Mouse (Mus musculus): ENCODE measurements at regions not wholly inside any gene's neighbourhood (a gene's known extent, or its start where the extent isn't known, plus 50 kb on each side); places are given as distances from the start of the nearest gene placed in this dataset.

GRCm38 (mm10) chr12:107222106-107222505, 266.3 kb upstream of the 3110018I06Rik start:
- Histone ChIP-seq H3K36me3 (replicated peaks) (no peaks in the 10 kb centered on the region), H3K4me1 (0 out of 2 replicates have a peak, but pooled peaks cover 3% of the 10 kb centered on the region), H3K27me3 (ENCODE audit: poor library complexity, severe bottlenecking) (no peaks in the 10 kb centered on the region), H3K9me3 (0 out of 2 replicates have a peak, but pooled peaks cover 2% of the 10 kb centered on the region), H3K4me3 (no peak overlapping the region), H3K27ac (no peak overlapping the region)
- 89% methylated on average over 7 of the region's 7 CpGs for WGBS
- DNase-seq (ENCODE audit: extremely low spot score, low spot score), result no peak

- H3K27ac ChIP-seq, result no peak overlapping the region
- H3K4me1 ChIP-seq, result no peaks in the 10 kb centered on the region
- WGBS, result 82% methylated on average over 3 of the region's 3 CpGs
- no peak for DNase-seq (ENCODE audit: extremely low spot score, low spot score)
- H3K36me3 ChIP-seq (replicated peaks), result no peaks in the 10 kb centered on the region
- H3K4me3 ChIP-seq, result no peak overlapping the region
- H3K27me3 ChIP-seq (ENCODE audit: poor library complexity, severe bottlenecking), result no peaks in the 10 kb centered on the region
- 0 out of 2 replicates have a peak, but pooled peaks cover 4% of the 10 kb centered on the region for H3K9me3 ChIP-seq
These were observed 258.3 kb upstream of the 3110018I06Rik start for GRCm38 (mm10) chr12:107230097-107230496.

- WGBS, result 48% methylated on average over 1 of the region's 1 CpGs
- H3K4me1 ChIP-seq, result no peaks in the 10 kb centered on the region
- no peaks in the 10 kb centered on the region for H3K27me3 ChIP-seq (ENCODE audit: poor library complexity, severe bottlenecking)
- DNase-seq (ENCODE audit: extremely low spot score, low spot score), result no peak
- H3K9me3 ChIP-seq, result 0 out of 2 replicates have a peak, but pooled peaks cover 4% of the 10 kb centered on the region
- no peak overlapping the region for H3K27ac ChIP-seq
- no peaks in the 10 kb centered on the region for H3K36me3 ChIP-seq (replicated peaks)
- H3K4me3 ChIP-seq, result no peak overlapping the region
These were observed 256.8 kb upstream of the 3110018I06Rik start for GRCm38 (mm10) chr12:107231629-107232028.

GRCm38 (mm10) chr12:107250747-107251470, 237.5 kb upstream of the 3110018I06Rik start:
- peaks cover 23% of the 10 kb centered on the region for H3K4me1 ChIP-seq
- WGBS, result 92% methylated on average over 9 of the region's 9 CpGs
- no peak overlapping the region for H3K27ac ChIP-seq
- no peaks in the 10 kb centered on the region for H3K27me3 ChIP-seq (ENCODE audit: poor library complexity, severe bottlenecking)
- no peaks in the 10 kb centered on the region for H3K36me3 ChIP-seq (replicated peaks)
- no peak for DNase-seq (ENCODE audit: extremely low spot score, low spot score)
- H3K9me3 ChIP-seq, result no peaks in the 10 kb centered on the region
- H3K4me3 ChIP-seq, result no peak overlapping the region

- Histone ChIP-seq H3K9me3 (no peaks in the 10 kb centered on the region), H3K27ac (no peak overlapping the region), H3K36me3 (replicated peaks) (no peaks in the 10 kb centered on the region), H3K4me1 (peaks cover 23% of the 10 kb centered on the region), H3K27me3 (ENCODE audit: poor library complexity, severe bottlenecking) (no peaks in the 10 kb centered on the region), H3K4me3 (no peak overlapping the region)
- DNase-seq (ENCODE audit: extremely low spot score, low spot score), result no peak
- 76% methylated on average over 15 of the region's 15 CpGs for WGBS
These were observed 236.5 kb upstream of the 3110018I06Rik start for GRCm38 (mm10) chr12:107251981-107252380.

- Histone ChIP-seq H3K27ac (no peak overlapping the region), H3K4me1 (no peaks in the 10 kb centered on the region), H3K36me3 (replicated peaks) (no peaks in the 10 kb centered on the region), H3K4me3 (no peak overlapping the region), H3K27me3 (ENCODE audit: poor library complexity, severe bottlenecking) (no peaks in the 10 kb centered on the region), H3K9me3 (no peaks in the 10 kb centered on the region)
- DNase-seq (ENCODE audit: extremely low spot score, low spot score), result no peak
- 94% methylated on average over 5 of the region's 5 CpGs for WGBS
These were observed 226.4 kb upstream of the 3110018I06Rik start for GRCm38 (mm10) chr12:107262076-107262475.

- WGBS, result 96% methylated on average over 4 of the region's 4 CpGs
- no peak for DNase-seq (ENCODE audit: extremely low spot score, low spot score)
- no peaks in the 10 kb centered on the region for H3K27me3 ChIP-seq (ENCODE audit: poor library complexity, severe bottlenecking)
- no peak overlapping the region for H3K27ac ChIP-seq
- no peak overlapping the region for H3K4me3 ChIP-seq
- H3K9me3 ChIP-seq, result no peaks in the 10 kb centered on the region
- no peaks in the 10 kb centered on the region for H3K4me1 ChIP-seq
- H3K36me3 ChIP-seq (replicated peaks), result no peaks in the 10 kb centered on the region
These were observed 225.9 kb upstream of the 3110018I06Rik start for GRCm38 (mm10) chr12:107262516-107262915.

- 83% methylated on average over 2 of the region's 2 CpGs for WGBS
- no peak overlapping the region for H3K4me3 ChIP-seq
- H3K9me3 ChIP-seq, result 0 out of 2 replicates have a peak, but pooled peaks cover 3% of the 10 kb centered on the region
- DNase-seq (ENCODE audit: extremely low spot score, low spot score), result no peak
- H3K4me1 ChIP-seq, result peaks cover 11% of the 10 kb centered on the region; the same call in 1 of the 2 replicates
- H3K27me3 ChIP-seq (ENCODE audit: poor library complexity, severe bottlenecking), result no peaks in the 10 kb centered on the region
- no peak overlapping the region for H3K27ac ChIP-seq
- no peaks in the 10 kb centered on the region for H3K36me3 ChIP-seq (replicated peaks)
These were observed 221.7 kb upstream of the 3110018I06Rik start for GRCm38 (mm10) chr12:107266696-107267095.

- DNase-seq (ENCODE audit: extremely low spot score, low spot score), result no peak
- H3K4me3 ChIP-seq, result no peak overlapping the region
- 89% methylated on average over 9 of the region's 9 CpGs for WGBS
- H3K36me3 ChIP-seq (replicated peaks), result no peaks in the 10 kb centered on the region
- no peaks in the 10 kb centered on the region for H3K27me3 ChIP-seq (ENCODE audit: poor library complexity, severe bottlenecking)
- H3K9me3 ChIP-seq, result no peaks in the 10 kb centered on the region
- no peak overlapping the region for H3K27ac ChIP-seq
- H3K4me1 ChIP-seq, result peaks cover 14% of the 10 kb centered on the region
These were observed 202.8 kb upstream of the 3110018I06Rik start for GRCm38 (mm10) chr12:107285622-107286021.

- peaks cover 10% of the 10 kb centered on the region for H3K4me1 ChIP-seq
- no peaks in the 10 kb centered on the region for H3K36me3 ChIP-seq (replicated peaks)
- no peaks in the 10 kb centered on the region for H3K9me3 ChIP-seq
- WGBS, result 89% methylated on average over 5 of the region's 5 CpGs
- H3K27me3 ChIP-seq (ENCODE audit: poor library complexity, severe bottlenecking), result no peaks in the 10 kb centered on the region
- DNase-seq (ENCODE audit: extremely low spot score, low spot score), result no peak
- no peak overlapping the region for H3K27ac ChIP-seq
- no peak overlapping the region for H3K4me3 ChIP-seq
These were observed 197.1 kb upstream of the 3110018I06Rik start for GRCm38 (mm10) chr12:107291377-107291776.

- Histone ChIP-seq H3K27me3 (ENCODE audit: poor library complexity, severe bottlenecking) (no peaks in the 10 kb centered on the region), H3K27ac (no peak overlapping the region), H3K9me3 (no peaks in the 10 kb centered on the region), H3K4me1 (peaks cover 3% of the 10 kb centered on the region; the same call in 1 of the 2 replicates), H3K4me3 (no peak overlapping the region), H3K36me3 (replicated peaks) (no peaks in the 10 kb centered on the region)
- WGBS, result 65% methylated on average over 15 of the region's 15 CpGs
- no peak for DNase-seq (ENCODE audit: extremely low spot score, low spot score)
These were observed 181.2 kb upstream of the 3110018I06Rik start for GRCm38 (mm10) chr12:107307094-107307740.

- H3K4me1 ChIP-seq, result no peaks in the 10 kb centered on the region
- H3K27me3 ChIP-seq (ENCODE audit: poor library complexity, severe bottlenecking), result no peaks in the 10 kb centered on the region
- H3K4me3 ChIP-seq, result no peak overlapping the region
- H3K36me3 ChIP-seq (replicated peaks), result no peaks in the 10 kb centered on the region
- H3K9me3 ChIP-seq, result no peaks in the 10 kb centered on the region
- H3K27ac ChIP-seq, result no peak overlapping the region
- DNase-seq (ENCODE audit: extremely low spot score, low spot score), result no peak
- 99% methylated on average over 4 of the region's 4 CpGs for WGBS
These were observed 173.0 kb upstream of the 3110018I06Rik start for GRCm38 (mm10) chr12:107315446-107315845.

- Histone ChIP-seq H3K27me3 (ENCODE audit: poor library complexity, severe bottlenecking) (no peaks in the 10 kb centered on the region), H3K4me1 (no peaks in the 10 kb centered on the region), H3K9me3 (no peaks in the 10 kb centered on the region), H3K27ac (no peak overlapping the region), H3K4me3 (no peak overlapping the region), H3K36me3 (replicated peaks) (no peaks in the 10 kb centered on the region)
- DNase-seq (ENCODE audit: extremely low spot score, low spot score), result no peak
- 76% methylated on average over 7 of the region's 7 CpGs for WGBS
These were observed 165.6 kb upstream of the 3110018I06Rik start for GRCm38 (mm10) chr12:107322861-107323260.

Data from forebrain, embryonic 10.5 days (tissue).